Mouse (Mus musculus) layer of hippocampus, adult 2 months (tissue): ENCODE results near the gene Patj. TPM values are rescaled to one million over a fixed set of nuclear protein-coding genes. Genes with fewer than 3 reads are reported as not detected.

Source experiments
- DNase-seq, 2 experiments: peaks; one replicate each; pipeline ENCODE4 v3.0.0; 2022; ENCODE audit warnings: low spot score in 2 of 2
- H3K27ac ChIP-seq: fragments of 200-600 bp; 2 replicates; pipeline ENCODE4 v1.8.1; 2022
- H3K4me3 ChIP-seq: fragments of 200-600 bp; 2 replicates; pipeline ENCODE4 v1.8.1; 2022; ENCODE audit warnings: mild to moderate bottlenecking
- CTCF ChIP-seq: fragments of 200-600 bp; conservative IDR thresholded peaks from 2 replicates; pipeline ENCODE4 v1.8.1; 2022; ENCODE audit warnings: antibody characterized with exemption, mild to moderate bottlenecking, moderate library complexity
- total RNA-seq, 2 experiments: library from RNA; stranded (reverse); gene quantifications; 2 replicates each; pipeline ENCODE4 v1.2.3; 2021

Patj gene
- total RNA-seq, 2 experiments from 2014 or later = 6.7 to 8.0 TPM

GRCm38 (mm10) chr4:98577957-98578541 lies 182.5 kb downstream of the Patj start:
- no peak for DNase-seq
- Histone ChIP-seq H3K4me3 (no peak overlapping the region), H3K27ac (no peak overlapping the region)
- TF ChIP-seq CTCF = no peak

DNA sequence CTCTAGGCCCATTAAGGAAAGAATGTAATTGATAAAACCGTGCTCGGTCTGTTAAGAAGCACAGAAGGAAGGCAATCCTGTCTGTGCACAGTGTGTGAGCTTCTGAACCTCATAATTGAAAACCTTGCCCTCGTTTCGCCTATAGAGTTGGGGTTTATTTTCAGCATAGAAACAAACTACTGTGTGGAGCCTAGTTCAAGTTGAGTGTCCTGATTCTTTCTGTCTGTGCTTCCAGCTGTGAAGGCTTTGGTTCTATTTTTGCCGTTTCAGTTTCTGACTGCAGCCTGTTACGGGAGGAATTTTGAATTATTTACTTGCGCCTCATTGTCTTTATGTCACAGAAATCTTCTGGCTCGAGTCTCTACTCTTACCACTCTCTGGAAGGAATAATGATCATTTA lies 185.9 kb downstream of the Patj start:
- Histone ChIP-seq H3K4me3 (no peak overlapping the region), H3K27ac (0 out of 2 replicates have a peak overlapping the region, but pooled peaks have one; percentile 19)
- TF ChIP-seq CTCF = no peak
- DNase-seq = no peak

- Histone ChIP-seq H3K4me3 (no peak overlapping the region), H3K27ac (no peak overlapping the region)
- no peak for TF ChIP-seq CTCF
- no peak for DNase-seq
Measured at GRCm38 (mm10) chr4:98584023-98584422, 188.4 kb downstream of the Patj start.

DNA sequence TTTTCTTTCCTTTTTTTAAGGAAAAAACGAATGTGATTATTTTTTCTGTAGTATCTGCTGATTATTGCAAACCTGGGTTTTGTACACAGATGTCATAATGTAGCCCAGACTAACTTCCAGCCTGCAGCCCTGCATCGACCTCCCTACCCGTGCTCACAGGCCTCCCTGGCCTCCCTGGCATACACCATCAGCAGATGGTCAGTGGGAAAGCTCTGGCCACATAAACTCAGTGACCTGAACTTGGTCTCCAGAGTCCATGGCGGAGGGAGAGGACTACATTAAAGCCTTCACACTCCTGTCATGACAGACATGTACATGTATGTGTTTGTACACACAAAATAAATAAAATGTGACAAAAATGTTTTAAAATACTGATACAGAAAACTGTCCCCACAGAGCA lies 190.7 kb downstream of the Patj start:
- no peak for DNase-seq
- Histone ChIP-seq H3K4me3 (no peak overlapping the region), H3K27ac (no peak overlapping the region)
- TF ChIP-seq CTCF = no peak

DNA sequence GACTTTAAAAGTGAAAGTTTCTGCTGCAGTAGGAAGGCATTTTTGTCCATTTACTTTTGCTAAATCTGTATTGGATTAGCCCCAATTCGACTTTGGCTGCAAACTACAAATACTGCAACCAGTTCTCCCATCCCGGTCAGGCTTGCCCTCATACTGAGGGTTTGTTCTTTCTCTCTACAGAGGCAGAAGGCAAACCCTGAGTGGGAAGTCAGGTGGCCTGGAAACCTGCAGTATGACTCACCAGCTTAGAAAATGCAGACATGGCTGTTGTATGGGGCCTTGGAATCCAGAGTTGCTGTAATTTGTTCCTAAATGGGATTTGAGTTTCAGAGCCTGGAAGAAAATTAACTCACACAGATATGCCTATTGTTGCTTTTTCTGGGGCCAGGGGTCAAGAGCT lies 192.1 kb downstream of the Patj start:
- no peak overlapping the region; the same call in 1 of the 2 replicates for H3K27ac ChIP-seq

DNA sequence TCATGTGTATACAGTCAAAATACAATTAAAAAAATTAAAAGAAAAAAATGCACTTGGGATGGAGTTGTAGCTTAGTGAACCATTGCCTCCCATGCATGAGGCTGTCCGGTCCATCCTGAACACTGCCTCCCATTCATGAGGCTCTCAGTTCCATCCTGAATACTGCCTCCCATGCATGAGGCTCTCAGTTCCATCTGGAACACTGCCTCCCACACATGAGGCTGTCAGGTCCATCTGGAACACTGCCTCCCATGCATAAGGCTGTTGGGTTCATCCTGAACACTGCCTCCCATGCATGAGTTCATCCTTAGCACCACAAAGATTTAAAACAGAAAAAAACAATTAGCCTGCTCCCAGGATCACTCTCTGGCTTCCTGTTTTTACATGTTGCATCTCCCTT lies 198.4 kb downstream of the Patj start:
- no peak for TF ChIP-seq CTCF
- DNase-seq = peak; percentile 64 to 68
- no peak overlapping the region for H3K4me3 ChIP-seq
- H3K27ac ChIP-seq = peak overlapping the region; percentile 46

More for the DNA sequence above, 192.1 kb downstream of the Patj start:
- H3K4me3 ChIP-seq = no peak overlapping the region
- no peak for TF ChIP-seq CTCF
- no peak for DNase-seq

DNA sequence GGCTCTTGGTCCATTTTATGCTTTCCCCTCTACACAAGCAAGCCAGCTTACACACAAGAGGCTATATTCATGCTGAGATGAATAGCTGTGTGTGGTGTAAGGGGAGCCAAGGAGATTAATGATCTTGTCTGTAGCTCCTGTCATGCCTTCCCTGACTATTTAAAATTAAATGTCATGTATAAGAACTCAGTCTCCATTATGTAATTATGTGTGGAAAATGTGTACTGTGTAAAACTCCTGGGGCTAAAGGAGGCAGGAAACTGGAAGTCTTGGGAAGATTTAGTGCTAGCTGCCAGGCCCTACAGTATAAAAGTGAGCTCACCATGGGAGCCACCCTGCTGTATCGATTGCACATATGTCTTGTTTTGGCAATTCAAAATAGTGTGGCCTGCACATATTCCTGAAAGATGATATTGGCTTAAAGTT lies 203.0 kb downstream of the Patj start:
- TF ChIP-seq CTCF = no peak
- Histone ChIP-seq H3K4me3 (no peak overlapping the region), H3K27ac (no peak overlapping the region)
- no peak for DNase-seq

DNA sequence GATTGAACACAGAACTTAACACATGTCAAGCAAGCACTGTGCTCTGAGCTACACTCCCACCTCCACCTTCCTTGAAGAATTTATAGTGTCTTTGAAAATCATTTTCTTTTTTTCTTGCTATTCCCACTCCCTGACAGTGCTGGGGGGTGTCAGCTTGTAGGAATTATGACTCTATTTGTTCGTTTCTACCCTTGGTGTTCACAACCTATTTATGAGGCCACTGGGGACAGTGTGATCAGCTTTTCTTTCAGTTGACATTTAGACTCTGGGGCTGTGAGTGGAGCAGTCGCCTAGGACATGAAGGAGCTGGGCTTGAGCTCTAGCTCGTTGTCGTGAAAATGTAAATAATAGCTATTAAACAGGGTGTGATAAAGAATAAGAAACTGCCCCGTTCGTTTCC lies 203.8 kb downstream of the Patj start:
- Histone ChIP-seq H3K27ac (no peak overlapping the region), H3K4me3 (no peak overlapping the region)
- TF ChIP-seq CTCF = no peak
- DNase-seq = no peak

DNA sequence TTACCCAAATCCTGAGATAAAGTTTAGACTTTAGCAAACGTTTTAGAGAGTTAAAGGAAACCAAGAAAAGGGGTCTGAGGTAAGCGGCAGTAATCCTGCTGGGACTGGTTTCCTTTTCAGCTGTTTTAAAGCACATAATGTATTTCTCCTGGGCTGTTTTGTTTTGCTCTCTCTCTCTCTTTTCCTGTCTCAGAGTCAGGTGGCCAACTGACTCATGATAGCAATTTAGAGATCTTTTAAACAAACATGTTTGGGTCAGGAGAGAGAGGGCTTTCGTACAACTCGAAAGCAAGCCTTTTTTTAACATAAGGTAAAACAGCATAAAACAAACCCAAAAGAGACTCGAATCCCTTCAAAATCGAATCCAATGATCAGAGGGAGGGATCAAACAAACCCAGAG lies 207.5 kb downstream of the Patj start:
- TF ChIP-seq CTCF = no peak
- no peak overlapping the region for H3K27ac ChIP-seq
- H3K4me3 ChIP-seq = no peak overlapping the region
- DNase-seq = no peak

DNA sequence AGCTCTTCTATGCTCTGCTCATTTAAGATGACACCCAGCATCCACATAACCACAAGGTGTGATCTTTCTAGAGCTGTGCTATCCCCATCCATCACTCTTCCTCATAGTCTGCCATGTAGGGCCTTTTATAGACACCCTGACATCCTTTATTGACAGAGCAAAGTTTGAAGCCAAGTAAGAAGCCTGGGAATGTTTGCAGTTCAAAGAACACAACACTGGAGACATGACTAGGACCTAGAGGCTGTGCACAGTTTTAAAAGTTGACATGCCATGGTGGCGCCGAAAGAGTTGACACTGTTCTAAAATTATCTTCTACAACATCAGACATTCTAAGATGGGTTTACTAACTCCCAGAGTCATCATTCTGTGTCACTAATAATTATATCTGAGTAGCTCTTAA lies 214.9 kb downstream of the Patj start:
- no peak overlapping the region for H3K27ac ChIP-seq
- DNase-seq = no peak
- H3K4me3 ChIP-seq = no peak overlapping the region
- no peak for TF ChIP-seq CTCF

DNA sequence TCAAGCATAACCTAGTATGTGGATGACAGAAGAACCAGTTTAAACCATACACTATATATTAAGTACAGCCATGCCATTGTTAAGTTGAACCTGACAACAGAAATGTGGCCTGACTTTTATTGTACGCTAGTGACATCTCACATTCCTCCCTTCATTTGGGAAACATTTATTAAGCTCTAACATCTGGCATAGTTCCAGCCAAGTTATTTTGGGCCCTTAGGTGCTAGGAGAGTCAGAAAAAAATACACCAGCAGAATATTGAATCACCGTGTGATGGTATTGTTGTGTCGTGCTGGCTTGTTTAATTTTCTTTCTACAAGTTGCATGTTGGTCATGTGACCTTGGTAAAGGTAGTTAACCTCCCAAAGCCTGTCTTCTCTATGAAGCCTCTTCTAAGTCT lies 218.8 kb downstream of the Patj start:
- H3K27ac ChIP-seq = no peak overlapping the region
- no peak overlapping the region for H3K4me3 ChIP-seq
- DNase-seq = no peak
- TF ChIP-seq CTCF = no peak

DNA sequence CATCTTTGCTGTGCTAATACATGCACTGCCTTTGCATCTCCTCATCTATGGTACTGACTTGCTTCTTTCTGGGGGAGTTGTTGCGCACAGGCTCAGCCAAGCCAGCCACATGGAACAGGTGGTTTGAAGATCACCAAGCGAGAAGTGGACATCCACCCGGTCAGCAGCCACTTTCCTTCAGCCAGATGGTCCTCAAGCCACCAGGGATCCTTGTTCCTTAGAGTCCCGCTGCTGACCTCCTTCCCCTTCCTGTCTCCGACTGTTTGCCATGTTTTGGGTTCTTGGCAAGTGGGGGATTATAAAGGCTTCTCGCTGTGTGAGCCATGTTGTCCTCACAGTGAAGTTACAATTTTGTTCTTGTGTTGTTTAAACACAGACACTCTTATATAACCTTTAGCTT lies 223.6 kb downstream of the Patj start:
- Histone ChIP-seq H3K4me3 (no peak overlapping the region), H3K27ac (no peak overlapping the region)
- TF ChIP-seq CTCF = no peak
- DNase-seq = no peak

- no peak for TF ChIP-seq CTCF
- Histone ChIP-seq H3K27ac (no peak overlapping the region), H3K4me3 (no peak overlapping the region)
- DNase-seq = no peak
Measured at GRCm38 (mm10) chr4:98620986-98621784, 225.6 kb downstream of the Patj start.

GRCm38 (mm10) chr4:98622180-98622579 lies 226.6 kb downstream of the Patj start:
- Histone ChIP-seq H3K27ac (no peak overlapping the region), H3K4me3 (no peak overlapping the region)
- DNase-seq = no peak
- no peak for TF ChIP-seq CTCF
